Mouse (Mus musculus): Measurements from ENCODE around the gene Arhgap35. TPM values are rescaled to one million over a fixed set of nuclear protein-coding genes. Genes with fewer than 3 reads are reported as not detected.

Arhgap35 gene
- polyA plus RNA-seq, 1 experiment from 2014 or later = 10.3 TPM

- Histone ChIP-seq H3K27ac (no peak within 1 kb of the TSS), H3K4me2 (ENCODE audit: low read length) (peak within 1 kb of the TSS; percentile 57), H3K4me3 (replicated peaks; ENCODE audit: low read depth, low read length) (peak within 1 kb of the TSS; percentile 21; the same call in 1 of the 2 replicates), H3K27me3 (ENCODE audit: insufficient read depth, low read length) (peaks cover 41% of the 10 kb centered on the region), H3K9me3 (replicated peaks; ENCODE audit: low read length) (no peaks in the 10 kb centered on the region), H3K4me1 (replicated peaks; ENCODE audit: insufficient read depth, low read length) (peaks cover 8% of the 10 kb centered on the region; the same call in 1 of the 2 replicates), H3K9ac (ENCODE audit: low read depth, low read length) (no peak within 1 kb of the TSS), H3K36me3 (ENCODE audit: insufficient read depth, low read length) (no peaks in the 10 kb centered on the region)
- WGBS = 87% methylated on average over 8 of the region's 8 CpGs
- ATAC-seq (replicated peaks; ENCODE audit: low FRiP score, low read depth) (no peak), DNase-seq (ENCODE audit: low spot score) (no peak)
- TF ChIP-seq CTCF (IDR thresholded peaks at IDR 0.05; ENCODE audit: low read depth) = no peak
These were observed 137.2 kb downstream of the Arhgap35 start, which contains the start of gene Npas1 for GRCm38 (mm10) chr7:16477628-16478027. TSS of gene Npas1 (minus strand) at chr7:16477728.

GRCm38 (mm10) chr7:16476600-16476989 is 138.2 kb downstream of the Arhgap35 start:
- no peaks in the 10 kb centered on the region for H3K36me3 ChIP-seq (ENCODE audit: insufficient read depth, low read length)
- peaks cover 8% of the 10 kb centered on the region; the same call in 1 of the 2 replicates for H3K4me1 ChIP-seq (replicated peaks; ENCODE audit: insufficient read depth, low read length)
- DNase-seq (ENCODE audit: low spot score) = peak; percentile 60
- 0 out of 2 replicates have a peak, but pooled peaks have one; percentile 5 for TF ChIP-seq CTCF (IDR thresholded peaks at IDR 0.05; ENCODE audit: low read depth)
- peak overlapping the region; percentile 21; the same call in 1 of the 2 replicates for H3K4me3 ChIP-seq (replicated peaks; ENCODE audit: low read depth, low read length)
- no peaks in the 10 kb centered on the region for H3K9me3 ChIP-seq (replicated peaks; ENCODE audit: low read length)
- peak overlapping the region; percentile 57 for H3K4me2 ChIP-seq (ENCODE audit: low read length)
- under 1% methylated on average over 34 of the region's 34 CpGs for WGBS
- H3K9ac ChIP-seq (ENCODE audit: low read depth, low read length) = no peak overlapping the region
- H3K27ac ChIP-seq = no peak overlapping the region
- peak; percentile 41 for ATAC-seq (replicated peaks; ENCODE audit: low FRiP score, low read depth)
- peaks cover 47% of the 10 kb centered on the region for H3K27me3 ChIP-seq (ENCODE audit: insufficient read depth, low read length)

DNA sequence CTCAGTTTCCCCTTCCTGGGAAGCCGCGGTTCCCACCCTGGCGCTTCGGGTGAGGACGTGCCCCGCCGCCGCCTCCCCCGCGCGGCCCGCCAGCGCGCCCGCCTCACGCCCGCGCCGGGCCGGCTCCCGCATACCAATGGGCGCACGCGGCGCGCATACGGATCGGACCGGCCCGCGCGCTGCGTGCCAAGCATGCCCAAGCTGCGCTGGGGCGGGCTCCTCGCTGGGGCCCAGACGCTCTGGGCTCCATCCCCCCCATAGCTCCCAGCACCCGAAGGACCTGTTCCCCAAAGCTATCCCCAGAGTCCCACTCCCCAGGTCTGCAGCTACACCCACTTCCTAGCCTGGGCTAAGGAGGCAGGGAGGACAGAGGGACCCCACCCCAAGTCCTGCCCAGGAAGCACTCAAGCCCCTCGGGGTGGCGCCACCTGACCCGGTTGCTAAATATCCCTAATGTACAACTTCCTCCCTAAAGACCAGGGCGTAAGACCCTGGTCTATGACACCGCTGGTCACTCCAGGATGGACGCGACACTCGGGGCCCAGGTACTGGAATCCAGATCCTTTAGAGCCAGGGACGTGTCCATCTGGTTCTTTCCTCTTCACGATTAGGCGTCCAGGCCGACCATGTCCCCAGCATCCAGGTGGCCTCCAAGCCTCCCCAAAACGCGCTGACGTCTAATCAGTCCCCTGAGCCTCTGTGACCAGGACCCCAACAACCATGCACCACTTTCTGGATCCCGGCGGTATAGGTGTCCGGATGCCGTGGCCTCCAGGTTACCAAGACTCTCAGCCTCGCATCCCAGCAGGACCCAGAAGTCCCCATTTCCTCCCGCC is 138.8 kb downstream of the Arhgap35 start:
- ATAC-seq (replicated peaks; ENCODE audit: low FRiP score, low read depth) = no peak; the same call in 1 of the 2 replicates
- H3K36me3 ChIP-seq (ENCODE audit: insufficient read depth, low read length) = no peaks in the 10 kb centered on the region
- no peaks in the 10 kb centered on the region for H3K9me3 ChIP-seq (replicated peaks; ENCODE audit: low read length)
- TF ChIP-seq CTCF (IDR thresholded peaks at IDR 0.05; ENCODE audit: low read depth) = no peak
- DNase-seq (ENCODE audit: low spot score) = no peak
- no peak overlapping the region for H3K27ac ChIP-seq
- 1% methylated on average over 47 of the region's 59 CpGs for WGBS
- no peak overlapping the region for H3K9ac ChIP-seq (ENCODE audit: low read depth, low read length)
- peak overlapping the region; percentile 57 for H3K4me2 ChIP-seq (ENCODE audit: low read length)
- peak overlapping the region; percentile 21 for H3K4me3 ChIP-seq (replicated peaks; ENCODE audit: low read depth, low read length)
- H3K27me3 ChIP-seq (ENCODE audit: insufficient read depth, low read length) = peaks cover 49% of the 10 kb centered on the region
- H3K4me1 ChIP-seq (replicated peaks; ENCODE audit: insufficient read depth, low read length) = peaks cover 8% of the 10 kb centered on the region; the same call in 1 of the 2 replicates

DNA sequence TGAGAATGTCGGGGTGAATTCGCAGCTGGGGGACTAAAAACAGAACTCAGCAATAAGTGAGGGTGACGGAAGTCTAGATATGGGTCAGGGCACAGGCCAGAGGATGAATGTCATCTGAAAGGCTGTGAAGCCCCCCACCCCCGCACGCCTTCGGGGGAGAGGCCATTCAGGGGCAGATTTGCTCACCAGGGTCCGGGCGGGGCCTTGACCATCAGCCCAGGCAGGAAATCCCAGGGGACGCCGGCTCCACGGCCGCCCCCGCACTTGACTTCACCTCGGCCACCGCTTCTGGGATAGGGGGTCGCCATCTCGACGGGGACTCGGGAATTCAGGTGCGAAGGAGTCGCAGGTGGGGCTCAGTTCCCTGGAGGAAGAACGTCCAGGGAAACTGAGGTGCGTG is 139.5 kb downstream of the Arhgap35 start:
- Histone ChIP-seq H3K27me3 (ENCODE audit: insufficient read depth, low read length) (peaks cover 49% of the 10 kb centered on the region), H3K9ac (ENCODE audit: low read depth, low read length) (no peak overlapping the region), H3K4me3 (replicated peaks; ENCODE audit: low read depth, low read length) (peak overlapping the region; percentile 21; the same call in 1 of the 2 replicates), H3K36me3 (ENCODE audit: insufficient read depth, low read length) (no peaks in the 10 kb centered on the region), H3K27ac (no peak overlapping the region), H3K4me2 (ENCODE audit: low read length) (peak overlapping the region; percentile 57; the same call in 1 of the 2 replicates), H3K9me3 (replicated peaks; ENCODE audit: low read length) (no peaks in the 10 kb centered on the region), H3K4me1 (replicated peaks; ENCODE audit: insufficient read depth, low read length) (peaks cover 8% of the 10 kb centered on the region; the same call in 1 of the 2 replicates)
- no peak for DNase-seq (ENCODE audit: low spot score)
- TF ChIP-seq CTCF (IDR thresholded peaks at IDR 0.05; ENCODE audit: low read depth) = no peak
- WGBS = 4% methylated on average over 23 of the region's 23 CpGs
- ATAC-seq (replicated peaks; ENCODE audit: low FRiP score, low read depth) = no peak

- Histone ChIP-seq H3K9ac (ENCODE audit: low read depth, low read length) (no peak overlapping the region), H3K4me1 (replicated peaks; ENCODE audit: insufficient read depth, low read length) (peaks cover 8% of the 10 kb centered on the region; the same call in 1 of the 2 replicates), H3K27me3 (ENCODE audit: insufficient read depth, low read length) (peaks cover 49% of the 10 kb centered on the region), H3K4me3 (replicated peaks; ENCODE audit: low read depth, low read length) (peak overlapping the region; percentile 14; the same call in 1 of the 2 replicates), H3K9me3 (replicated peaks; ENCODE audit: low read length) (no peaks in the 10 kb centered on the region), H3K4me2 (ENCODE audit: low read length) (peak overlapping the region; percentile 43), H3K27ac (no peak overlapping the region), H3K36me3 (ENCODE audit: insufficient read depth, low read length) (no peaks in the 10 kb centered on the region)
- peak; percentile 11 for DNase-seq (ENCODE audit: low spot score)
- ATAC-seq (replicated peaks; ENCODE audit: low FRiP score, low read depth) = no peak
- no peak for TF ChIP-seq CTCF (IDR thresholded peaks at IDR 0.05; ENCODE audit: low read depth)
- WGBS = 3% methylated on average over 33 of the region's 33 CpGs
These were observed 140.3 kb downstream of the Arhgap35 start for GRCm38 (mm10) chr7:16474445-16474844.

DNA sequence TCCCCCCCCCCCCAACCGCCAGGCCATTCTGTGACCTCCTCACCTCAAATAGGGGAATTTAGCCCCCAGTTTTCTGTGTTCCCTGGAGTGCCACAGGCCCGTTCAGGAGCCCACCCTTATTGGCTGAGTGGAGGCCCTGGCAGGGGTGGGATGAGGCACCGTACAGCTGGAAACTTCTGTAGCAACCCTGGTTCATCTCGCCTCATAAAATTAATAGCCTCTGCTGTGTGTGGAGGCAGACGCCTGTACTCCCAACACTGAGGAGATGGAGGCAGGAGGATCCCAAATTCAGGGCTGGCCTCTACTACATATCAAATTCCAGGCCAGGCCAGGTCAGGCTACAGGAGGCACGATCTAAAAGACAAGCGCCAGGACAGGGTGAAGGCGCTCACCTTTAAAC is 140.9 kb downstream of the Arhgap35 start:
- Histone ChIP-seq H3K27ac (no peak overlapping the region), H3K9me3 (replicated peaks; ENCODE audit: low read length) (no peaks in the 10 kb centered on the region), H3K4me3 (replicated peaks; ENCODE audit: low read depth, low read length) (no peak overlapping the region), H3K4me2 (ENCODE audit: low read length) (no peak overlapping the region), H3K36me3 (ENCODE audit: insufficient read depth, low read length) (no peaks in the 10 kb centered on the region), H3K27me3 (ENCODE audit: insufficient read depth, low read length) (peaks cover 49% of the 10 kb centered on the region), H3K9ac (ENCODE audit: low read depth, low read length) (no peak overlapping the region), H3K4me1 (replicated peaks; ENCODE audit: insufficient read depth, low read length) (peaks cover 8% of the 10 kb centered on the region; the same call in 1 of the 2 replicates)
- TF ChIP-seq CTCF (IDR thresholded peaks at IDR 0.05; ENCODE audit: low read depth) = no peak
- DNase-seq (ENCODE audit: low spot score) (peak; percentile 6), ATAC-seq (replicated peaks; ENCODE audit: low FRiP score, low read depth) (no peak)
- 23% methylated on average over 8 of the region's 8 CpGs for WGBS

Measured in kidney, postnatal 0 days (tissue).